16 mouse cellular contexts compared by ENCODE assay signal in the genomic region with DNA sequence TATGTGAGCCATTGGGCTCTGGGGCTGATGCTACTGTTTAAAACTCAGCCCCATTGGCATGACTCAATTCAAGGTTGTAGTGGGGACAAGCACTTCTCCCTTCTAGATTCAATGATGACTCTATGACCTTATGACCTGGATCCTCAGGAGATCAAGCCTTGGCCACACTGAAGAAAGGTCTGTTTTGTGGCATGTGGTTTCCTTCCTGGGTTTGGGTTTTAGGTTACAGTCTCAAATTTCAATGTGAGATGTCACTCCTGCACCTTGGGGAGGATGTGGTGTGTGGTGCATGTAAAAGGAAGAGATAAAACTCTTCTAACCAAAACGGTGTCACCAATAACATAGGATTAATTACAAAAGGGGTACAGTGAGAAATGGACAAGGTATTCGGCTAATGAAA.
A peak's percentile ranks its signal among the peaks of the same experiment; 100 is the strongest.
DNase-seq lines count a peak whose midpoint lies in the region; TF ChIP-seq lines count a peak whose summit lies in the region.
"Had no signal": no experiment of that assay in that cellular context is flagged by ENCODE, and none has a peak within 500 bp of the region (broad histone marks: within the 10 kb centered on the region; RNA-seq: fewer than 3 reads in every experiment).

No protein-coding gene starts in this region.

- H3K4me2 ChIP-seq in CH12.LX (ENCODE audit: insufficient read depth, low read depth, poor library complexity, severe bottlenecking), result no peak overlapping the region
- H3K4me2 ChIP-seq: hindbrain, embryonic 14.5 days; lung, embryonic 14.5 days; neural tube, embryonic 15.5 days had no signal

- peak overlapping the region; percentile 93 for H3K27ac ChIP-seq in layer of hippocampus, adult 2 months
- no peak overlapping the region for H3K27ac ChIP-seq in CH12.LX (ENCODE audit: insufficient read depth, low read depth)
- H3K27ac ChIP-seq: heart, adult 2 months; liver, embryonic 12.5 days; neural tube, embryonic 15.5 days had no signal

- in situ Hi-C loops in CH12.LX (cut with MboI; ENCODE audit: low pct_ligation_motif_present, low pct_unique_long_range_greater_than_20kb, low sequenced_read_pairs), result no loop called here

- TF ChIP-seq POLR2A in CH12.LX (IDR thresholded peaks at IDR 0.05; ENCODE audit: low read depth, low read length), result no peak

- H3K36me3 ChIP-seq in CH12.LX (replicated peaks in 1 of 2; ENCODE audit: control insufficient read depth in 1 of 2, insufficient read depth in 1 of 2, low read length in 1 of 2), result no peaks in the 10 kb centered on the region
- H3K36me3 ChIP-seq: liver, embryonic 12.5 days; neural tube, embryonic 15.5 days had no signal

- no peak for TF ChIP-seq RAD21 in CH12.LX (IDR thresholded peaks at IDR 0.05; ENCODE audit: low read depth, low read length)

- no peaks in the 10 kb centered on the region for H3K9me3 ChIP-seq in CH12.LX (replicated peaks; ENCODE audit: low read length)
- H3K9me3 ChIP-seq: liver, embryonic 12.5 days; neural tube, embryonic 15.5 days had no signal

- no peak for DNase-seq in layer of hippocampus, adult 2 months (ENCODE audit: low spot score in 2 of 2)
- DNase-seq in layer of hippocampus, adult 11-12 months (ENCODE audit: low spot score), result no peak
- peak; percentile 60 for DNase-seq in CH12.LX (ENCODE audit: extremely low read depth)
- peak; percentile 49 for DNase-seq in embryo, embryonic 11 days
- peak; percentile 36 for DNase-seq in mesoderm, embryonic 11.5 days (ENCODE audit: low read depth, low spot score)
- DNase-seq in urinary bladder, adult 2 months (ENCODE audit: low spot score), result no peak
- no peak for DNase-seq in urinary bladder, postnatal 14 days (ENCODE audit: low spot score)
- DNase-seq: cerebellum, postnatal 10 days; gastrocnemius, postnatal 10 days; kidney, adult 11 months; retina, postnatal 1 day had no signal

- dilution Hi-C loops in CH12.LX (cut with MboI; ENCODE audit: extremely low pct_ligation_motif_present, extremely low pct_unique_long_range_greater_than_20kb, low sequenced_read_pairs), result no loop called here

- no peak for TF ChIP-seq CTCF in layer of hippocampus, adult 2 months (conservative IDR thresholded peaks at IDR 0.05)
- no peak for TF ChIP-seq CTCF in CH12.LX (conservative IDR thresholded peaks at IDR 0.05 in 1 of 2, IDR thresholded peaks at IDR 0.05 in 1 of 2; ENCODE audit: low read depth in 2 of 2, low read length in 2 of 2)

- no peaks in the 10 kb centered on the region for H3K79me2 ChIP-seq in CH12.LX (replicated peaks; ENCODE audit: control insufficient read depth, extremely low read depth, insufficient read depth, poor library complexity, severe bottlenecking)

- H3K9ac ChIP-seq in CH12.LX (ENCODE audit: insufficient read depth, low read depth), result no peak overlapping the region
- H3K9ac ChIP-seq: hindbrain, embryonic 14.5 days; liver, embryonic 12.5 days; lung, embryonic 14.5 days; neural tube, embryonic 15.5 days had no signal

- TF ChIP-seq EP300 in CH12.LX (IDR thresholded peaks at IDR 0.05; ENCODE audit: low read length), result no peak

- no peaks in the 10 kb centered on the region for H3K27me3 ChIP-seq in CH12.LX (replicated peaks)
- H3K27me3 ChIP-seq: liver, embryonic 12.5 days; neural tube, embryonic 15.5 days had no signal

- peaks cover 0 to 6% of the 10 kb centered on the region in 2 experiments; a peak in 2 of 4 replicates for H3K4me1 ChIP-seq in CH12.LX (ENCODE audit: control insufficient read depth in 1 of 2, insufficient read depth in 2 of 2)

- H3K4me3 ChIP-seq in layer of hippocampus, adult 2 months, result no peak overlapping the region
- H3K4me3 ChIP-seq in CH12.LX (replicated peaks in 1 of 3; ENCODE audit: low read depth in 2 of 3, low read length in 2 of 3, poor library complexity in 1 of 3), result no peak overlapping the region
- H3K4me3 ChIP-seq: heart, adult 2 months; liver, embryonic 12.5 days; neural tube, embryonic 15.5 days had no signal

TF ChIP-seq in CH12.LX, 34 proteins besides CTCF, POLR2A, EP300 and RAD21:
- TF ChIP-seq MAFK (IDR thresholded peaks at IDR 0.05; ENCODE audit: insufficient replicate concordance, low read length) (peak; percentile 65), TBP (conservative IDR thresholded peaks at IDR 0.05; ENCODE audit: low read depth, low read length) (no peak), BHLHE40 (IDR thresholded peaks at IDR 0.05; ENCODE audit: low read depth, low read length) (peak; percentile 42)
TF ChIP-seq in CH12.LX: peak in this region for 2.

Comparison
In these comparisons a context has a peak if more than half of its experiments do, and no peak if none do; other contexts are left out.
1. DNase-seq: peak in CH12.LX (single experiment), embryo, embryonic 11 days (single experiment) and mesoderm, embryonic 11.5 days (single experiment); none in layer of hippocampus, adult 2 months (0 of 2), layer of hippocampus, adult 11-12 months (single experiment), urinary bladder, adult 2 months (single experiment) and urinary bladder, postnatal 14 days (single experiment).